Mouse (Mus musculus): ENCODE results near the gene Hdhd5. TPM values are rescaled to one million over a fixed set of nuclear protein-coding genes. Genes with fewer than 3 reads are reported as not detected.

The Hdhd5 gene
- 20.6 and 21.1 TPM in 2 replicates for polyA plus RNA-seq (2012; rRNA removed)

DNA sequence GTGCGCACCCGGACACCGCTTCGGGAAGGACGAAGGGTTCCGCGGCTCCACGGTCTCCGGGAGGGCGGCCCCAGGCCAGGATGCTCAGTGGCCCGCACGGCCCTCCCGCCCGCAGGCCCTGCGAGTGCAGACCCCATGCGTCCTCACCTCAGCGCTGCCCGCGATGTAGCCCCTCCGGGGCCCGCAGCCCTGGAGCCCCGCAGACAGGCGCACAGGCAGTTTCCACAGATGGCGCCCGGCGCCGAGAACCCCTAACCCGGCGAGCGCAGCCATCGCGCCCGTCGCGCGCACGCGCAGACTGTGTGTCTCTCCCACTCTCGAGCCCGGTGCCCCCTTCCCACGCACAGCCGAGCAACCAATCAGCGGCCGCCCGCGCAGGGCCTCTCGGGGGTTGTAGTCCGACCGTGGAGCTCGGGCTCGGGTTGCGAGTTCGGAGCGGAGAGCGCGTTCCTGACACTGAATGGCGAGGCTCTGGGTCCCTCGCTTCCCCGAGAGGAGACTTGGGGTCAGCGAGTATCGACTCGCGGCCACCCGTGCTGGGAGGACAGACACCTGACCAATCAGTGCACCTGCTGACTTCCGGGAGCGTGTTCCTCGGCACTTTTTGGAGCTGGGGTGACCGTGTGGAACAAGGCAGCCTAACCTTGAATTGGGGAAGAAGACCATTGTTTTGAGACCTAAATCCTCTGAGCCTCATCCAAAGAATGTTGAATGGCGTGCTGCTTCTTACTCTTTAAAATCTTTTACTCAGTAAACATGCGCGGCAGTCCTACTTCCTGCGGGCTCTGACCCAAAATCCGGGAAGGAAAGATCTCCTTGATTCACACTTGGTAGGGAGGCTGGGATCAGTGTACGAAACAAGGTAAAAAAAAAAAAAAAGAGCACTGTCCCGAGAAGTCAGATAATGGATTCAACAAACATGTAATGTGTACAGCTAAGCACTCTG lies at the start of gene Hdhd5:
Gene Hdhd5 (minus strand): TSS at position 300 of the 946 bp plus-strand sequence.

GRCm38 (mm10) chr6:120493374-120494181 lies 37.5 kb downstream of the Hdhd5 start, which contains the start of gene Tmem121b:
Tmem121b (minus strand) TSS chr6:120493807.

DNA sequence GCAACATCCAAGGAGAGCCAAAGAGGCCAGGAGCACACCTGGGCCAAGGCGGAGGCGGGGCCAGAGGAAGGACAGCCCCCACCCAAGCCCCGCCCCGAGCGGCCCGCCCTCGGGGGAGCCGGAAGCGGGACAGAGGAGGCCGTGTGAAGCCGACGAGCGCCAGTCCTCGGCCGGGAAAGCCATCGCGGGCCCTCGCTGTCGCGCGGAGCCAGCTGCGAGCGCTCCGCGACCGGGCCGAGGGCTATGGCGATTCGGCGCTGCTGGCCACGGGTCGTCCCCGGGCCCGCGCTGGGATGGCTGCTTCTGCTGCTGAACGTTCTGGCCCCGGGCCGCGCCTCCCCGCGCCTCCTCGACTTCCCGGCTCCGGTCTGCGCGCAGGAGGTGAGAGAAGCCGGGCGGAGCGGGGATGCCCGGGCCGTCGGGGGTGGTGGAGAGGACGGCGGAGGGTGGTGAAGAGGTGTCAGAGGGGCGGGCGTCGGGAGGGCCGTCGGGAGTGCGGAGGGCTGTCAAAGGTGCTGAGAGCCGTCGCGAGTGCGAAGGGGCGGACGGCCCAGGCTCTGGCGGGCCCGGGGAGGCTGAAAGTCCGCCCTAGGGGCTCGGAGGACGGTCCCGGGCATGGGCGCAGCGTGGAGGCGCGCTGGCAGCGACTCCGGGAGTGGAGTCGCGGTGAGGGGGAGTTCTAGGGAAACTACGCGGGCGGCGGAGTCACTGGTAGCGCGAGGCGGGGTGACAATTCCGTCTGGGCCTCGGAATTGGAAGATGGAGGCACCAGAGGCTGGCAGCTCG lies 67.8 kb downstream of the Hdhd5 start, which contains the start of gene Il17ra:
Gene Il17ra (plus strand): TSS at position 162 of the 786 bp plus-strand sequence.

Other genes with a start within 250 kb of the Hdhd5 start
- gene D330020A13Rik, start 237.0 kb downstream of the Hdhd5 start, polyA plus RNA-seq (2012; rRNA removed): 0.42 and 0.56 TPM in 2 replicates
- gene B4galnt3, start 236.8 kb downstream of the Hdhd5 start, polyA plus RNA-seq (2012; rRNA removed): 44.1 and 47.1 TPM in 2 replicates
- 1.4 and 2.1 TPM in 2 replicates for gene Kdm5a, start 167.2 kb downstream of the Hdhd5 start, polyA plus RNA-seq (2012; rRNA removed)
- 1.4 and 2.5 TPM in 2 replicates for gene Ccdc77, start 166.9 kb downstream of the Hdhd5 start, polyA plus RNA-seq (2012; rRNA removed)
- gene Il17ra, start 68.1 kb downstream of the Hdhd5 start, polyA plus RNA-seq (2012; rRNA removed): 14.2 and 17.0 TPM in 2 replicates
- gene Tmem121b, start 37.5 kb downstream of the Hdhd5 start, polyA plus RNA-seq (2012; rRNA removed): 0.03 and 0.20 TPM in 2 replicates
- gene Cecr2, start 135.1 kb upstream of the Hdhd5 start, polyA plus RNA-seq (2012; rRNA removed): 0.22 and 0.36 TPM in 2 replicates
- not detected in 2 replicates for gene Slc25a18, start 242.3 kb upstream of the Hdhd5 start, polyA plus RNA-seq (2012; rRNA removed)